Mouse (Mus musculus) hindbrain, embryonic 13.5 days (tissue): ENCODE results near the gene Golm1. TPM values are rescaled to one million over a fixed set of nuclear protein-coding genes. Genes with fewer than 3 reads are reported as not detected.

Experiments
- ATAC-seq: fragments of 200-750 bp; cut with Nextera tagmentation; 2 replicates; pipeline ENCODE4 v1.8.0; 2017; ENCODE audit warnings: moderate TSS enrichment; ENCODE audit not compliant: low FRiP score
- H3K27ac ChIP-seq: fragments of 300-500 bp; sonication (generic); 2 replicates; pipeline ENCODE4 v1.5.1; 2015; ENCODE audit warnings: inconsistent platforms, mild to moderate bottlenecking, moderate library complexity
- H3K27me3 ChIP-seq: fragments of 300-500 bp; sonication (generic); 2 replicates; pipeline ENCODE4 v1.6.1; 2015; ENCODE audit warnings: mild to moderate bottlenecking, inconsistent platforms
- H3K36me3 ChIP-seq: fragments of 300-500 bp; sonication (generic); 2 replicates; pipeline ENCODE4 v1.6.1; 2015; ENCODE audit warnings: mild to moderate bottlenecking, inconsistent platforms
- H3K4me1 ChIP-seq: fragments of 300-500 bp; sonication (generic); replicated peaks from 2 replicates; pipeline ENCODE4 v1.6.1; 2015; ENCODE audit warnings: inconsistent platforms
- H3K4me2 ChIP-seq: fragments of 300-500 bp; sonication (generic); 2 replicates; pipeline ENCODE4 v1.6.1; 2015; ENCODE audit warnings: inconsistent platforms, mild to moderate bottlenecking, moderate library complexity
- H3K4me3 ChIP-seq: fragments of 300-500 bp; sonication (generic); 2 replicates; pipeline ENCODE4 v1.5.1; 2015; ENCODE audit warnings: mild to moderate bottlenecking, inconsistent platforms
- H3K9ac ChIP-seq: fragments of 300-500 bp; sonication (generic); 2 replicates; pipeline ENCODE4 v1.6.1; 2015; ENCODE audit warnings: mild to moderate bottlenecking, inconsistent platforms
- H3K9me3 ChIP-seq: fragments of 300-500 bp; sonication (generic); 2 replicates; pipeline ENCODE4 v1.6.1; 2016; ENCODE audit warnings: inconsistent platforms
- WGBS: fragments of 180-500 bp; shearing (Covaris S2); methylation state at CpG from one replicate; pipeline ENCODE4 v1.1.7; 2015; 5-methylcytosine and 5-hydroxymethylcytosine counted together
- polyA plus RNA-seq: library from polyadenylated mRNA; unstranded; fragments of >200 nt; fragmentation: Nextera tagmentation; extraction: Ambion mirVana; gene quantifications from 2 replicates; pipeline ENCODE4 v1.2.1, GENCODE M21; 2015

Gene Golm1
- polyA plus RNA-seq, 1 experiment from 2014 or later = 50.6 TPM

DNA sequence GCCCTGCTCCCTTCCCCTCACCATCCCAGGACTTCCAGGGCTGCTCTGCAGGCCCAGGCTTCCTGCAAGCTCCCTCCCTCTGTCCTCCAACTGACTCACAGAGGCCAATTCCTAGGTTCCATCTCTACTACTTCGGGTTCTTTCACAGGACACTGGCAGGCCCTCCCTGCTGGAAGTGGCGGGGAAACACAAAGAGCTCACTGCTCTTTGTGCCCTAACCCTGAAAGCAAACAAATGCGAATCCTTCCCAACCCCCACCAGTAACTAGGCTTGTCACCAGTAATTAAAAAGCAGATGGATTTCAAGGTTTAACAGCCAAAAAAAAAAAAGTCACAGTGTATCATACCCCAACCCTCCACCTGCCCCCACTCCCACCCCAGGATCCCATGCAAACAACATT, 1.4 kb downstream of the Golm1 start:
- 2% methylated on average over 3 of the region's 3 CpGs for WGBS
- Histone ChIP-seq H3K4me1 (peaks cover 33% of the 10 kb centered on the region), H3K27ac (peak overlapping the region; percentile 89), H3K4me2 (peak overlapping the region; percentile 57), H3K9me3 (no peaks in the 10 kb centered on the region), H3K9ac (peak overlapping the region; percentile 88), H3K36me3 (no peaks in the 10 kb centered on the region), H3K4me3 (peak overlapping the region; percentile 75), H3K27me3 (no peaks in the 10 kb centered on the region)
- no peak for ATAC-seq

DNA sequence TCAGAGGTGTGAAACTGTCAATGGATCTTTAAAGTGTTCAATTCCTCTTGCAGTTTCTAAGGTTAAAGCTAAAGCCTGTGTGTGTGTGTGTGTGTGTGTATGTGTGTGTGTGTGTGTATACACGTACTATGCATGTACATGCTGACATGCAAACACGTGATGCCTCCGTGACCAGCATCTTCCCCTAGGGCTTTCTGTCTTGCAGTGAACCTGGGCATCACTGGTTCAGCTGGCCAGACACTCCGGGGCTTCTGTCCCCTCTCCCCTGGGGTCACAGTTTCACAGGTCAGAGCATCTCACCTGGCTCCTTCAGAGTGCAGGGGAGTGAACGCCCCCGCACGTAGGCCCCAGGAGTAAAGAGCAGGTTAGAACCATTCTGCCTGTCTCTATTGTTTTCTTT, 2.0 kb downstream of the Golm1 start:
- Histone ChIP-seq H3K36me3 (no peaks in the 10 kb centered on the region), H3K4me1 (peaks cover 34% of the 10 kb centered on the region), H3K27ac (peak overlapping the region; percentile 75), H3K9ac (peak overlapping the region; percentile 88), H3K27me3 (no peaks in the 10 kb centered on the region), H3K4me2 (peak overlapping the region; percentile 57), H3K9me3 (no peaks in the 10 kb centered on the region), H3K4me3 (peak overlapping the region; percentile 75)
- 18% methylated on average over 7 of the region's 7 CpGs for WGBS
- no peak for ATAC-seq

DNA sequence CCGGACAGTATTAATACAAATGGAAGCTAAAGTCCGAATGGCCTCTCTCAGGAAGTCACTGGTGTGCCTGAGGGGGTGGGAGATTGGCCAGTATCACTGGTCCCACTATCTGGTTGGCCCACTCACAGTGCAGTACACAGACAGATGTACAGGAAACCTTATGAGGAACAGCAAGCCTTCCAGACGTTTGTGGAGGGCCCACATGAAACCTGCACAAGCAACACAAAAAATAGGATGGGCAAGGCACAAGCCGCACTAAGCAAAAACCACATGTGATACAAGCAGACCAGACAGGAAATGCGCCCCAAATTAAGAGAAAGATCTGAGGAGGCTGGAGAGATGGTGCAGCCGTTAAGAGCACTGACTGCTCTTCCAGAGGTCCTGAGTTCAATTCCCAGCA, 3.4 kb downstream of the Golm1 start:
- Histone ChIP-seq H3K9ac (no peak overlapping the region), H3K27me3 (no peaks in the 10 kb centered on the region), H3K27ac (peak overlapping the region; percentile 49), H3K9me3 (no peaks in the 10 kb centered on the region), H3K4me3 (no peak overlapping the region), H3K4me1 (peaks cover 39% of the 10 kb centered on the region), H3K36me3 (no peaks in the 10 kb centered on the region), H3K4me2 (no peak overlapping the region)
- 64% methylated on average over 6 of the region's 6 CpGs for WGBS
- no peak for ATAC-seq

DNA sequence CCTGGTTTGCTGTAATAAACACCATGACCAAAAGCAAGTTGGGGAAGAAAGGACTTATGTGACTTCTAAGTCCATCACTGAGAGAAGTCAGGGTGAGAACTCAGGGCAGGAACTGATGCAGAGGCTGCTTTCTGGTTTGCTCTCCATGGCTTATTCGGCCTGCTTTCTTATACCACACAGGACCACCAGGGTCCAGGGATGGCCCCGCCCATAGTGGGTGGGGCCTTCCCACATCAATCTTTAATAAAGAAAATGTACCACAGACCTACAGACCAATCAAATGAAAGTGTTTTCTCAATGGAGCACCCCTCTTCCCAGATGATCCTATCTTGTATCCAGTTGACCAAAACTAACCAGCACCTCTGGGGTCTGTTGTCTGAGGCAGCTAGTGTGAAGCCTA, 4.1 kb downstream of the Golm1 start:
- Histone ChIP-seq H3K27me3 (no peaks in the 10 kb centered on the region), H3K36me3 (no peaks in the 10 kb centered on the region), H3K9ac (no peak overlapping the region), H3K4me1 (peaks cover 39% of the 10 kb centered on the region), H3K4me3 (no peak overlapping the region), H3K9me3 (no peaks in the 10 kb centered on the region), H3K4me2 (no peak overlapping the region), H3K27ac (peak overlapping the region; percentile 49)
- no peak for ATAC-seq
- WGBS = 59% methylated on average over 2 of the region's 2 CpGs

DNA sequence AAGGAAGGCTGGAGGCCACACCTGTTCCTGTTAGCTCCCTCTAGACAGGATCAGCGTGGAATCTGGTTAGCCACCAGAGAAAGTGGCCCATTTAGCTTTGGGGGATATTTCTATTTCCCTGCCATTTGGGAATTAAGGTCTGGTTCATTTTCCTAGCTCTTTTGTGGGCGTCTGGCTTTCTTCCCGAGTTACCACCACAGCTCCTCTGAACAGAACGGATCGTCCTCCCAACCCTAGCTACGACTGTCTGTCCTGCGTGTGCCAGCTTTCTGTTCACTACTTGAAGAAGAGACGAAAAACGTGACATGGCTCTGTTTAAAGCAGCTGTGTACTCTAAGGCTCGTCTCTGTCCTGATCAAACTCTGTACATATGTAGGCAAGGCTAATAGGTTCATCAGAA, 5.7 kb downstream of the Golm1 start:
- Histone ChIP-seq H3K36me3 (peaks cover 5% of the 10 kb centered on the region; the same call in 1 of the 2 replicates), H3K4me2 (no peak overlapping the region), H3K9ac (no peak overlapping the region), H3K27me3 (no peaks in the 10 kb centered on the region), H3K9me3 (no peaks in the 10 kb centered on the region), H3K27ac (no peak overlapping the region), H3K4me3 (no peak overlapping the region), H3K4me1 (peaks cover 39% of the 10 kb centered on the region)
- 92% methylated on average over 10 of the region's 10 CpGs for WGBS
- ATAC-seq = no peak

DNA sequence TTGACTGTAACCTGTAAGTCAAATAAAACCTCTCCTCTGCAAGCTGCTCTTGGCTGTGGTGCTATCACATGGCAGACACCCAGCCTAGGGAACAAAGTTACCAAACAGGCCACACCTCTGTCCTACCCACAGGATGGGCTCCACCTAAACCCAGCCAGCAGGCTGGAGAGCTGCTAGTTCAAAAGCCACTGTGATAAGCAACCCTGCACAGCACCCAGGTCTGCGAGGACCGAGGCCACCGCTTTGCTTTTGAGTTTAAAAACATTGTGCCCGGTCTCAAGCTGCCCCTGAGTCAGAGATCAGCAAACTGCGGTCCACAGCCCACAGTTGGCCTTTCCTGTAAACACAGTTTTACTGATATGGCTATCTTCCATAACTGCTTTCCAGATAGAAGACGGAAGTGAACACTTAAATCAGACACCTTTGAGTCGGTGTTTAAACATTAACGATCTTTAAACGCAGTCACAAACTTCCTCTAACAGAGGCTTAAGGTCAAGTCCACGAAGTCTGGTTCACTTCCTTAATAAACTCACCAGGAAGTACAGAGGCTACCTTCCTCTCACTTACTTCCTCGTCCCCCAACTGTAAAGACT, 7.0 kb downstream of the Golm1 start:
- no peak for ATAC-seq
- Histone ChIP-seq H3K4me3 (no peak overlapping the region), H3K27me3 (no peaks in the 10 kb centered on the region), H3K27ac (peak overlapping the region; percentile 55), H3K4me1 (peaks cover 29% of the 10 kb centered on the region), H3K36me3 (peaks cover 18% of the 10 kb centered on the region), H3K9me3 (no peaks in the 10 kb centered on the region), H3K9ac (no peak overlapping the region), H3K4me2 (no peak overlapping the region)
- WGBS = 81% methylated on average over 11 of the region's 11 CpGs

DNA sequence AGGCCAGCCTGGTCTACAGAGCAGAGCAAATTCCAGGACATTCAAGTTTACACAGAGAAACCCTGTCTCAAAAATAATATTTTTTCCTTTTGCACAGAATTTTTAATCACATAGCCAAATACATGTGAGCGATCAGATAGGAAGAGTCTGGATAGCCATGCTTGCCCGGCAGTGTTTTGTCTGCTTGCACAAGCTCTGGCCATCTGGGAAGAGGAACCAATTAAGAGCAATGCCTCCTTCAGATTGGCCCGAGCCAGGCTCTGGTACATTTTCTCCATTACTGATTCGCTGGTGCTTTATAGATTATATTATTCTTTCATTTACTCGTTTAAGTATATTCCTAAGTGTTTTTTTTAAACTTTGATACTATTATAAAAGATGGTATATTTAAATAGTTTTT, 7.8 kb downstream of the Golm1 start:
- H3K4me2 ChIP-seq = no peak overlapping the region
- H3K9me3 ChIP-seq = no peaks in the 10 kb centered on the region
- no peak overlapping the region for H3K4me3 ChIP-seq
- 83% methylated on average over 5 of the region's 5 CpGs for WGBS
- H3K27me3 ChIP-seq = no peaks in the 10 kb centered on the region
- no peak overlapping the region for H3K9ac ChIP-seq
- H3K4me1 ChIP-seq = peaks cover 24% of the 10 kb centered on the region
- H3K27ac ChIP-seq = no peak overlapping the region
- peaks cover 24% of the 10 kb centered on the region for H3K36me3 ChIP-seq
- no peak for ATAC-seq

DNA sequence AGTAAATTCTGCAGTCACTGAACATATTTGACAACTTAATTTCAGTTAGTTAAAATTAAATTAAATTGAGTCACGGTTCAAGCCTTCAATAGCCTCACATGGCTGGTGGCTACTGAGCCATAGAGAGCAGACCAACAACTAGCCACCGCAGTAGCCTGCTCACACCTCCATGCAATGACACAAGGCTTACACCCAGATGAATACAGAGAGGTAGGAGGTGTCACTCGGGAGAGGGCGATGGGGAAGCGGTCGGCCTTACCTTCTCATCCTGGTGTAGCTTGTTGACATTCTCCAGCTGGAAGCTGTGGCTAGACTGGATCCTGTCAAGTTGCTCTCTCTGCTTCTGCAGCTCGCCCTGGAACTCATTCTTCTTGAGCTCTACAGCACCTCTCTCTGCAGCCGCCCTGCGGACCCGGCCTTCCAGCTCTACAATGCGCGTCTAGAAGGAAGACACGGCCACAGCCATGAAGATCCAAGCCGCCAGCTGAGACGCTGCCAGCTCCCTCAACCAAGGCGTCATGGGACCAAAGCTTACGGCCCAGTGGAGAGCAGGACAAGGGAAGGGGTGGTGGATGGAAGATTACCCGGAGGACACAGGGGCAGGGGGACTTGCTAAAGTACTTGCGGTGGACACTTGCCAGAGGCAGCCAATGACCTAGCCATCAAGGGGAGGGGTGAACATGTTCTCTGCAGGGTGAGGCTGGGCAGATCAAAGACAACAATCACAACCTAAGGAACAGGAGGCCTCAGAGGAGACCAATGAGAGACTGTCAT, 11.5 kb downstream of the Golm1 start:
- H3K27me3 ChIP-seq = no peaks in the 10 kb centered on the region
- H3K9me3 ChIP-seq = no peaks in the 10 kb centered on the region
- H3K27ac ChIP-seq = no peak overlapping the region
- no peak for ATAC-seq
- H3K4me1 ChIP-seq = peaks cover 6% of the 10 kb centered on the region
- WGBS = 96% methylated on average over 19 of the region's 19 CpGs
- H3K9ac ChIP-seq = no peak overlapping the region
- H3K4me2 ChIP-seq = no peak overlapping the region
- peaks cover 46% of the 10 kb centered on the region for H3K36me3 ChIP-seq
- H3K4me3 ChIP-seq = no peak overlapping the region

DNA sequence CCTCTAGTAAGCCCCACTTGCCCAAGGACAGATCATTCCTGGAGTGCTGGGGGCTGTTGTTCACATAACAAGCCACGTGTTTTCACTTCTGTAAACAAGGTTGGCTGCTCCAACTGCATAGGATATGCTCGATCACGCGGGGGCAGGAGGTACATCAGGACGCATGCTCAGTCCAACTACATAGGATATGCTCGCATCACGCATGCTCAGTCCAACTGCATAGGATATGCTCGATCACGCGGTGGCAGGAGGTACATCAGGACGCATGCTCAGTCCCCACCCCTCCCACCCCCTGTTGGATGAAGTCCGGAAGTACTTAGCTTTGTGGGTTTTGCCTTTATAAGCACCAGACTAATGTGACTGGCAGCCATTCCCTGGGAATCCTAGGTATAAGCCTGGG, 13.6 kb downstream of the Golm1 start:
- no peak overlapping the region for H3K4me2 ChIP-seq
- no peak overlapping the region for H3K27ac ChIP-seq
- H3K9ac ChIP-seq = no peak overlapping the region
- no peak for ATAC-seq
- no peaks in the 10 kb centered on the region for H3K9me3 ChIP-seq
- H3K36me3 ChIP-seq = peaks cover 56% of the 10 kb centered on the region
- H3K4me1 ChIP-seq = peaks cover 5% of the 10 kb centered on the region
- WGBS = 97% methylated on average over 12 of the region's 12 CpGs
- H3K4me3 ChIP-seq = no peak overlapping the region
- H3K27me3 ChIP-seq = no peaks in the 10 kb centered on the region

DNA sequence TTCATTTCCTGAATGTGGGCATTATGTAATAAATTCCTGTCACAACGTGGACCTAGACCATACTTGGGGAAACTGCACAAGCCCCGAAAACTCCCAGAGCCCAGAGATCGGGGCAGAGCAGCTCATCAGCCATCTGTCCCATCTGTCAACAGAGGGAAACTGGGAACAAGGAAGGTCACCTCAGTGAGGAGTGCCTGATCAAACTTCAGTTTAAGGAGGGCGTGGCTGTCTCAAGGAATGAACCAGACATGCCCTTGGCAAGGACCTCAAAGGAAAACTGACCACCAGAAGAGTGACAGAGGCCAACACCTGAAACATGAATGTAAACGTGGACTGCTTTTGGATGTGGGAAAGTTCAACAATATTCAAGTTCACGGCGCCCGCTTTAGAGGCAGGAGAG, 14.2 kb downstream of the Golm1 start:
- H3K27me3 ChIP-seq = no peaks in the 10 kb centered on the region
- no peak overlapping the region for H3K9ac ChIP-seq
- no peak overlapping the region for H3K4me3 ChIP-seq
- peaks cover 56% of the 10 kb centered on the region for H3K36me3 ChIP-seq
- H3K4me1 ChIP-seq = peaks cover 11% of the 10 kb centered on the region
- no peak overlapping the region for H3K27ac ChIP-seq
- H3K9me3 ChIP-seq = no peaks in the 10 kb centered on the region
- 91% methylated on average over 8 of the region's 8 CpGs for WGBS
- no peak overlapping the region for H3K4me2 ChIP-seq
- no peak for ATAC-seq

DNA sequence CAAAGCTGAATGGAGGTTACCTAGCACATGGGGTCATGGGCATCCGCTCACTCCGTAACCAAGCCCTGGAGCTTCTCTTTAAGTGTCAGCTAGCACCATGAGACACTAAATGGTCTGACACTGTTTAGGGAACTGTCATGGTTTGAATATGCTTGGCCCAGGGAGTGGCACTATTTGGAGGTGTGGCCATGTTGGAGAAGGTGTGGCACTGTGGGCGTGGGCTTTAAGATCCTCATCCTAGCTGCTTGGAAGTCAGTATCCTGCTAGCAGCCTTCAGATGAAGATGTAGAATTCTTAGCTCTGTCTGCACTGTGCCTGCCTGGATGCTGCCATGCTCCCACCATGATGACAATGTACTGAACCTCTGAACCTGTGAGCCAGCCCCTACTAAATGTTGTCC, 15.2 kb downstream of the Golm1 start:
- Histone ChIP-seq H3K4me1 (peaks cover 12% of the 10 kb centered on the region), H3K4me2 (no peak overlapping the region), H3K4me3 (no peak overlapping the region), H3K36me3 (peaks cover 55% of the 10 kb centered on the region), H3K9me3 (no peaks in the 10 kb centered on the region), H3K27ac (no peak overlapping the region), H3K27me3 (no peaks in the 10 kb centered on the region), H3K9ac (no peak overlapping the region)
- WGBS = 97% methylated on average over 3 of the region's 3 CpGs
- no peak for ATAC-seq

DNA sequence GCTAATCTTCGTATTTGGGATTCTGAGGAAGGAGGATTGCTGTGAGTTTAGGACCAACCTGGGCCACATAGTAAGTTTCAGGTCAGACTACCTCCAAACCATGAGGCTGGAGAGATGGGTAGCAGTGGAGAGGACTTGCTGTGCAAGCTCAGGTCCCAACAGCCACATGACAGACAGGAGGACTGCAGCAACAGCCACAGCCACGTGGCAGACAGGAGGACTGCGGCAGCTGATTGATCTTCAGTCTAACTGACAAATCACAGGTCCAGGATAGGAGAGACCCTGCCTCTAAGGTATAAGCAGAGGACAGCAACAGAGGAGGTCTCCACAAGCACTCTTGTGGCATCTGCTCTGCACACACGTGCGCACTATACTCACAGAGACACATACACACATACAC, 17.8 kb downstream of the Golm1 start:
- WGBS = 74% methylated on average over 5 of the region's 5 CpGs
- Histone ChIP-seq H3K36me3 (peaks cover 37% of the 10 kb centered on the region), H3K27me3 (no peaks in the 10 kb centered on the region), H3K4me3 (no peak overlapping the region), H3K27ac (peak overlapping the region; percentile 23; the same call in 1 of the 2 replicates), H3K4me2 (no peak overlapping the region), H3K4me1 (peaks cover 26% of the 10 kb centered on the region), H3K9ac (no peak overlapping the region), H3K9me3 (no peaks in the 10 kb centered on the region)
- ATAC-seq = no peak

DNA sequence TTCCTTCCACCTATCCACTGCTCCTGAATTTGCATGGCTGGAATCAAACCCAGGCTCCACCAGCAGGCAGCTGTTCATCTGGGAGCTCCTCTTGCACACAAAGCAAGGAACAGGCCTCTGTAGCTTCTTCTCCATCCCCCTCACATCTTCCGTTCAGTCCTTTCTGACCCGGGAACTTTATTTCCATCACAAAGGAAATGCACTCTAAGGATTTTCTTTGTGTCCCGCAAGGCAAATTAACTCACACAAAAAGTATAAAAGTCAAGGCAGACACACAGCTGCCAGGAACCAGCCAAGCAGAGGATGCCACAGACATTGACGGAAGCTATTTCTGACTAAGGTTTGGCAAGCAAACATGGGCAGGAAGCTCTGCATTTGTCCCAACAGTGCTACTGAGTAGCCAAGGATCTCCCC, 18.6 kb downstream of the Golm1 start:
- Histone ChIP-seq H3K27me3 (no peaks in the 10 kb centered on the region), H3K27ac (peak overlapping the region; percentile 75), H3K9me3 (no peaks in the 10 kb centered on the region), H3K4me3 (no peak overlapping the region), H3K9ac (no peak overlapping the region), H3K36me3 (peaks cover 31% of the 10 kb centered on the region), H3K4me2 (no peak overlapping the region), H3K4me1 (peaks cover 34% of the 10 kb centered on the region)
- WGBS = 13% methylated on average over 4 of the region's 4 CpGs
- ATAC-seq = no peak
